Mouse (Mus musculus) Patski (cell line): ENCODE data around the gene Gabbr2. TPM values are rescaled to one million over a fixed set of nuclear protein-coding genes. Genes with fewer than 3 reads are reported as not detected.

ENCODE experiments used
- ATAC-seq: fragments of 100-300 bp; one replicate; pipeline ENCODE4 v1.8.0; 2021
- CTCF ChIA-PET: fragments of 350-600 bp; sonication (Branson Sonifier 250); formaldehyde crosslinking; loops from one replicate; lab custom pipeline; 2022; ENCODE audit warnings: inconsistent platforms; lab: Charles Lee
- POLR2A ChIA-PET: fragments of 350-600 bp; sonication (Branson Sonifier 250); formaldehyde crosslinking; loops from one replicate; lab custom pipeline; 2022; ENCODE audit warnings: antibody characterized with exemption, inconsistent platforms; lab: Charles Lee
- DNase-seq: peaks from one replicate; pipeline ENCODE4 v3.0.0-alpha.2; 2011; ENCODE audit warnings: low read depth, low spot score
- H3K27me3 ChIP-seq: fragments of 371-371 bp; one replicate; pipeline ENCODE4 v1.5.1; 2021
- CTCF ChIP-seq: fragments of 100-300 bp; IDR thresholded peaks from one replicate; pipeline ENCODE4 v1.5.1; 2021
- in situ Hi-C: fragments of 300-500 bp; cut with MboI; formaldehyde crosslinking; loops from 3 replicates; pipeline ENCODE4 v1.11.1; 2018; ENCODE audit warnings: low pct_unique_long_range_greater_than_20kb, mixed read lengths
- polyA plus RNA-seq: library from polyadenylated mRNA; unstranded; gene quantifications from one replicate; pipeline ENCODE4 v1.2.3, GENCODE M21; 2021

The Gabbr2 gene
- polyA plus RNA-seq, 1 experiment from 2014 or later = not detected

GRCm38 (mm10) chr4:46720070-46720469 is 271.6 kb downstream of the Gabbr2 start:
- DNase-seq (no peak), ATAC-seq (no peak)
- ChIA-PET CTCF (interaction anchor here (1.2 to 1.6 kb wide), 3 partner anchors 11 to 317 kb away, joined by 3 to 4 read pairs (median 3); no protein-coding TSS in a partner anchor), POLR2A (no interaction called here)
- H3K27me3 ChIP-seq = peaks cover 15% of the 10 kb centered on the region
- no peak for TF ChIP-seq CTCF
- in situ Hi-C loops = no loop called here

GRCm38 (mm10) chr4:46718624-46719023 is 273.0 kb downstream of the Gabbr2 start:
- DNase-seq (no peak), ATAC-seq (no peak)
- in situ Hi-C loops = no loop called here
- POLR2A ChIA-PET = no interaction called here
- no peak for TF ChIP-seq CTCF
- peaks cover 15% of the 10 kb centered on the region for H3K27me3 ChIP-seq
- CTCF ChIA-PET = no interaction called here

- no peak for TF ChIP-seq CTCF
- ATAC-seq (no peak), DNase-seq (no peak)
- CTCF ChIA-PET = no interaction called here
- in situ Hi-C loops = no loop called here
- POLR2A ChIA-PET = no interaction called here
- peaks cover 15% of the 10 kb centered on the region for H3K27me3 ChIP-seq
Measured at GRCm38 (mm10) chr4:46717156-46717555, 274.5 kb downstream of the Gabbr2 start.

GRCm38 (mm10) chr4:46716361-46716760 is 275.3 kb downstream of the Gabbr2 start:
- in situ Hi-C loops = no loop called here
- no peak for TF ChIP-seq CTCF
- ATAC-seq (no peak), DNase-seq (no peak)
- ChIA-PET POLR2A (no interaction called here), CTCF (no interaction called here)
- peaks cover 8% of the 10 kb centered on the region for H3K27me3 ChIP-seq

- H3K27me3 ChIP-seq = no peaks in the 10 kb centered on the region
- POLR2A ChIA-PET = no interaction called here
- TF ChIP-seq CTCF = no peak
- CTCF ChIA-PET = no interaction called here
- DNase-seq = no peak
- in situ Hi-C loops = no loop called here
- ATAC-seq = no peak
Measured at GRCm38 (mm10) chr4:46710523-46710922, 281.1 kb downstream of the Gabbr2 start.

- no peak for TF ChIP-seq CTCF
- in situ Hi-C loops = no loop called here
- H3K27me3 ChIP-seq = no peaks in the 10 kb centered on the region
- POLR2A ChIA-PET = no interaction called here
- CTCF ChIA-PET = no interaction called here
- DNase-seq (no peak), ATAC-seq (no peak)
Measured at GRCm38 (mm10) chr4:46710018-46710417, 281.7 kb downstream of the Gabbr2 start.

GRCm38 (mm10) chr4:46709492-46709891 is 282.2 kb downstream of the Gabbr2 start:
- in situ Hi-C loops = no loop called here
- no peaks in the 10 kb centered on the region for H3K27me3 ChIP-seq
- TF ChIP-seq CTCF = no peak
- ATAC-seq (no peak), DNase-seq (no peak)
- POLR2A ChIA-PET = no interaction called here
- CTCF ChIA-PET = no interaction called here

- no peak for DNase-seq
- no peak for ATAC-seq
- ChIA-PET CTCF (no interaction called here), POLR2A (no interaction called here)
- TF ChIP-seq CTCF = no peak
- no peaks in the 10 kb centered on the region for H3K27me3 ChIP-seq
- in situ Hi-C loops = no loop called here
Measured at GRCm38 (mm10) chr4:46705739-46706138, 285.9 kb downstream of the Gabbr2 start.

- no peaks in the 10 kb centered on the region for H3K27me3 ChIP-seq
- in situ Hi-C loops = no loop called here
- ChIA-PET POLR2A (no interaction called here), CTCF (no interaction called here)
- no peak for TF ChIP-seq CTCF
- DNase-seq (no peak), ATAC-seq (no peak)
Measured at GRCm38 (mm10) chr4:46703146-46703545, 288.5 kb downstream of the Gabbr2 start.

- ATAC-seq = no peak
- DNase-seq = no peak
- CTCF ChIA-PET = no interaction called here
- in situ Hi-C loops = no loop called here
- H3K27me3 ChIP-seq = no peaks in the 10 kb centered on the region
- TF ChIP-seq CTCF = no peak
- POLR2A ChIA-PET = no interaction called here
Measured at GRCm38 (mm10) chr4:46700223-46700651, 291.4 kb downstream of the Gabbr2 start.

- no peak for TF ChIP-seq CTCF
- no peak for ATAC-seq
- in situ Hi-C loops = loop anchor here (25.0 kb wide), 1 partner anchor 716 kb away; no protein-coding TSS in a partner anchor
- CTCF ChIA-PET = no interaction called here
- H3K27me3 ChIP-seq = no peaks in the 10 kb centered on the region
- no peak for DNase-seq
- POLR2A ChIA-PET = no interaction called here
Measured at GRCm38 (mm10) chr4:46696467-46696866, 295.2 kb downstream of the Gabbr2 start.

GRCm38 (mm10) chr4:46690565-46690964 is 301.1 kb downstream of the Gabbr2 start:
- CTCF ChIA-PET = interaction anchor here (1.2 to 1.7 kb wide), 2 partner anchors 100 to 329 kb away, joined by 3 to 4 read pairs; no protein-coding TSS in a partner anchor
- peaks cover 4% of the 10 kb centered on the region for H3K27me3 ChIP-seq
- POLR2A ChIA-PET = interaction anchor here (0.8 kb wide), 1 partner anchor 14 kb away, joined by 3 read pairs; no protein-coding TSS in a partner anchor
- DNase-seq = no peak
- ATAC-seq = no peak
- in situ Hi-C loops = loop anchor here (25.0 kb wide), 1 partner anchor 722 kb away; no protein-coding TSS in a partner anchor
- no peak for TF ChIP-seq CTCF
